Mouse (Mus musculus) forebrain, postnatal 0 days (tissue): Measurements from ENCODE around the gene Gab1. TPM values are rescaled to one million over a fixed set of nuclear protein-coding genes. Genes with fewer than 3 reads are reported as not detected.
"Not testable (repeated sequence)": the region's sequence is repeated elsewhere in the genome, so short reads cannot be mapped to it uniquely, and the experiment has no call there.

Experiments
- ATAC-seq: fragments of 200-750 bp; cut with Nextera tagmentation; 2 replicates; pipeline ENCODE4 v1.8.0; 2017; ENCODE audit warnings: mild to moderate bottlenecking, moderate library complexity
- DNase-seq: peaks from one replicate; pipeline ENCODE4 v3.0.0-alpha.2; 2015
- H3K27ac ChIP-seq: fragments of 300-500 bp; sonication (generic); 2 replicates; pipeline ENCODE4 v1.5.1; 2014; ENCODE audit warnings: low read depth, mild to moderate bottlenecking, antibody characterized with exemption, low read length, moderate library complexity, mixed read lengths
- H3K27me3 ChIP-seq: fragments of 300-500 bp; sonication (generic); 2 replicates; pipeline ENCODE4 v1.6.1; 2014; ENCODE audit warnings: mild to moderate bottlenecking, low read length, mixed read lengths; ENCODE audit not compliant: insufficient read depth
- H3K36me3 ChIP-seq: fragments of 300-500 bp; sonication (generic); 2 replicates; pipeline ENCODE4 v1.6.1; 2014; ENCODE audit warnings: mild to moderate bottlenecking, moderate library complexity; ENCODE audit not compliant: insufficient read depth
- H3K4me1 ChIP-seq: fragments of 300-500 bp; sonication (generic); 2 replicates; pipeline ENCODE4 v1.6.1; 2014; ENCODE audit warnings: antibody characterized with exemption; ENCODE audit not compliant: insufficient read depth
- H3K4me2 ChIP-seq: fragments of 300-500 bp; sonication (generic); 2 replicates; pipeline ENCODE4 v1.6.1; 2014; ENCODE audit warnings: low read depth, mild to moderate bottlenecking, moderate library complexity
- H3K4me3 ChIP-seq: fragments of 300-500 bp; sonication (generic); 2 replicates; pipeline ENCODE4 v1.5.1; 2014; ENCODE audit warnings: low read depth, low read length, mixed read lengths
- H3K9ac ChIP-seq: fragments of 300-500 bp; sonication (generic); 2 replicates; pipeline ENCODE4 v1.6.1; 2014; ENCODE audit warnings: mild to moderate bottlenecking
- H3K9me3 ChIP-seq: fragments of 300-500 bp; sonication (generic); 2 replicates; pipeline ENCODE4 v1.6.1; 2016; ENCODE audit warnings: low read length
- CTCF ChIP-seq: sonication (generic); IDR thresholded peaks from 2 replicates; pipeline ENCODE4 v1.5.1; 2016; ENCODE audit warnings: antibody characterized with exemption, control low read depth, low read depth
- WGBS: fragments of 180-500 bp; shearing (Covaris S2); extraction: QIAGEN DNeasy Blood & Tissue Kit; methylation state at CpG from one replicate; pipeline ENCODE4 v1.1.7; 2014; 5-methylcytosine and 5-hydroxymethylcytosine counted together
- polyA plus RNA-seq: library from polyadenylated mRNA; unstranded; fragments of >200 nt; fragmentation: Nextera tagmentation; extraction: Ambion mirVana; gene quantifications from 2 replicates; pipeline ENCODE4 v1.2.1, GENCODE M21; 2015
- total RNA-seq: library from RNA; depleted of rRNA; stranded (reverse); fragments of >200 nt; gene quantifications from 2 replicates; pipeline ENCODE4 v1.2.3, GENCODE M21; 2014

Gab1 gene
- total and polyA plus RNA-seq, 2 experiments from 2014 or later: 9.8 to 15.7 TPM

- WGBS: 30% methylated on average over 9 of the region's 9 CpGs
- TF ChIP-seq CTCF: peak; percentile 94
- H3K27me3 ChIP-seq: no peaks in the 10 kb centered on the region
- H3K4me3 ChIP-seq: no peak overlapping the region
- DNase-seq: peak; percentile 91
- no peak overlapping the region for H3K4me2 ChIP-seq
- no peaks in the 10 kb centered on the region for H3K9me3 ChIP-seq
- H3K27ac ChIP-seq: no peak overlapping the region
- ATAC-seq: peak; percentile 91
- H3K36me3 ChIP-seq: no peaks in the 10 kb centered on the region
- no peak overlapping the region for H3K9ac ChIP-seq
- H3K4me1 ChIP-seq: no peaks in the 10 kb centered on the region
Observed at GRCm38 (mm10) chr8:80753017-80753715, 127.2 kb downstream of the Gab1 start.

DNA sequence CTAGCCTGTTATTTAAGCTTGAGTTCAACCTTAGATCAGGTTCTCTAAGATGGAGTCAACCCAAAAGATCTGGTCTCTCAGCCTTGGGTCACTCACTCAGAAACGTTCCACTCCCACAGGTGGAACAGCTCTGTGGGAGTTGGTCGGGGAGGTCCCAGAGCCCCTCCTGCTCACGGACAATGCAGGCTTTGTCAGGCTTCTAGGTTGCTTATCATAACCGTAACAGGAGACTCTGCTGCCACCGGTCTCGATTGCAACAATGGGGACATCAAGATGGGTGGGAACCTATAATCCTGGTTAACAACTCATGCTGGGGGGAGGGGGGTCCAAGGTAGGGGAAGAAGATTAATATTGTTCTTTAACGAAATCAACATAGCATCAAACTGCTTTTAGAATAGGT is 127.9 kb downstream of the Gab1 start:
- Histone ChIP-seq H3K9ac (no peak overlapping the region), H3K9me3 (no peaks in the 10 kb centered on the region), H3K27ac (no peak overlapping the region), H3K27me3 (no peaks in the 10 kb centered on the region), H3K4me2 (no peak overlapping the region), H3K4me1 (no peaks in the 10 kb centered on the region), H3K4me3 (no peak overlapping the region), H3K36me3 (no peaks in the 10 kb centered on the region)
- WGBS: 64% methylated on average over 7 of the region's 7 CpGs
- no peak for ATAC-seq
- TF ChIP-seq CTCF: no peak
- DNase-seq: no peak

GRCm38 (mm10) chr8:80749091-80749490 is 131.2 kb downstream of the Gab1 start:
- Histone ChIP-seq H3K27me3 (no peaks in the 10 kb centered on the region), H3K4me1 (no peaks in the 10 kb centered on the region), H3K4me3 (no peak overlapping the region), H3K36me3 (no peaks in the 10 kb centered on the region), H3K9me3 (no peaks in the 10 kb centered on the region), H3K4me2 (no peak overlapping the region), H3K9ac (no peak overlapping the region), H3K27ac (no peak overlapping the region)
- DNase-seq: no peak
- 92% methylated on average over 4 of the region's 4 CpGs for WGBS
- no peak for TF ChIP-seq CTCF
- ATAC-seq: no peak

DNA sequence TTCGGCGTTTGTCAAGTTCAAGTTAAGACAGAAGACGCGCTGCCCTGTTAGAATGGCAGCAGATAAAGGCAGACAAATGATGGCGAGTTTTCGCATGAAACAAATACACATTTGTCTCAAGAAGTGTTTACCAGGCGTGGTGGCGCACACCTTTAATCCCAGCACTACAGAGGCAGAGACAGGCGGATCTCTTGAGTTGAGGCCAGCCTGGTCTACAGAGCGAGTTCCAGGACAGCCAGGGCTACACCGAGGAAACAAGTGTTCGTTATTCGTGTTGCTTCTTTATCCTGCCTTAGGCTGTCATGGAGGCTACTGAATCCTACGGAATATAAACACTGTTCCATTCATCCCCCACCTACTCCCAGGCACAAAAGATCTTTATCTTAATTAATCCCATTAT is 140.4 kb downstream of the Gab1 start:
- H3K27me3 ChIP-seq: no peaks in the 10 kb centered on the region
- 10% methylated on average over 14 of the region's 14 CpGs for WGBS
- no peak for TF ChIP-seq CTCF
- peak overlapping the region; percentile 50 for H3K9ac ChIP-seq
- H3K4me1 ChIP-seq: peaks cover 6% of the 10 kb centered on the region
- 0 out of 2 replicates have a peak, but pooled peaks cover 7% of the 10 kb centered on the region for H3K36me3 ChIP-seq
- peak overlapping the region; percentile 50 for H3K4me2 ChIP-seq
- peak overlapping the region; percentile 80 for H3K27ac ChIP-seq
- H3K4me3 ChIP-seq: peak overlapping the region; percentile 68
- no peaks in the 10 kb centered on the region for H3K9me3 ChIP-seq
- peak; percentile 5 for ATAC-seq
- DNase-seq: no peak

DNA sequence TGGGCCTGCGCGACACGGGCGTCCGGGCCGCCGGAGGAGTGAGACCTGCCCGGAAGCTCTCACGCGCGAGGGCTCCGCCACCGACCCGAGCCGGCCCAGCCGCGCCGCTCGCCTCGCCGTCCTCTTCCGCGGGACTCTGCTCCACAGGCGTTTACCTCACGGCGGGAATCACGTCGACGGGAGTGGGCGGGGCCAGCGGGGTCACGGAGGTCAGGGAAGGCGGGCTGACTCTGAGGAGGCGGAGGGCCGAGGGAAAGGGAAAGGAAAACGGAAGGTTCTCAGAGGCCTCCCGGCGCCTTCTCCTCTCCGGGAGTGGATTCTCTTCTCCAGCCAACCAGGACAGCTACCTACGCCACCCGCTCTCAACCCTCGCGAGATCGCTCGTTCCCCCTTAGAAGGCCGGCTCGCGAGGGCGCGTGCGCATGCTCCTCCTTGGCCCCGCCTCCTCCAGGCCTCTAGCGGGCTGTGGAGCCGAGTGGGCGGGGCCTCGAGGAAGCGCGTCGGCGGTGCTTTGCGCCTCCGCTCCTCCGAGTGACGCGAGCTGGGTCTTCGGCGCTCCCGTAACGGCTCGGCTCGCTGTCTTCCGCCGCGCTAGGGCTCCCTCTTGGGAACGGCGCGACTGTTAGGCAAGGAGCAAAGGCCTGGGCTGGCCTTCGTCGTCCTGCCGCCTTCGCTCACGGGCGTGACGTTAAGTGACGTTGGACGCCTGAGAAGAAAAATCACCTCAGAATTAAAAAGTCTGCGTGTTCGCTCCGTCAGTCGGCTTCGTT is 141.0 kb downstream of the Gab1 start, which contains the start of gene Smarca5:
Gene Smarca5 (minus strand): TSS at position 343 of the 770 bp plus-strand sequence.
- ATAC-seq: peak; percentile 97
- peak within 1 kb of the TSS; percentile 91 for H3K27ac ChIP-seq
- peak; percentile 95 for DNase-seq
- peak within 1 kb of the TSS; percentile 68 for H3K4me3 ChIP-seq
- H3K4me1 ChIP-seq, H3K36me3 ChIP-seq, H3K9me3 ChIP-seq, H3K27me3 ChIP-seq: not testable (repeated sequence)
- H3K4me2 ChIP-seq: peak within 1 kb of the TSS; percentile 78
- 2% methylated on average over 66 of the region's 91 CpGs for WGBS
- TF ChIP-seq CTCF: peak; percentile 41
- peak within 1 kb of the TSS; percentile 71 for H3K9ac ChIP-seq

DNA sequence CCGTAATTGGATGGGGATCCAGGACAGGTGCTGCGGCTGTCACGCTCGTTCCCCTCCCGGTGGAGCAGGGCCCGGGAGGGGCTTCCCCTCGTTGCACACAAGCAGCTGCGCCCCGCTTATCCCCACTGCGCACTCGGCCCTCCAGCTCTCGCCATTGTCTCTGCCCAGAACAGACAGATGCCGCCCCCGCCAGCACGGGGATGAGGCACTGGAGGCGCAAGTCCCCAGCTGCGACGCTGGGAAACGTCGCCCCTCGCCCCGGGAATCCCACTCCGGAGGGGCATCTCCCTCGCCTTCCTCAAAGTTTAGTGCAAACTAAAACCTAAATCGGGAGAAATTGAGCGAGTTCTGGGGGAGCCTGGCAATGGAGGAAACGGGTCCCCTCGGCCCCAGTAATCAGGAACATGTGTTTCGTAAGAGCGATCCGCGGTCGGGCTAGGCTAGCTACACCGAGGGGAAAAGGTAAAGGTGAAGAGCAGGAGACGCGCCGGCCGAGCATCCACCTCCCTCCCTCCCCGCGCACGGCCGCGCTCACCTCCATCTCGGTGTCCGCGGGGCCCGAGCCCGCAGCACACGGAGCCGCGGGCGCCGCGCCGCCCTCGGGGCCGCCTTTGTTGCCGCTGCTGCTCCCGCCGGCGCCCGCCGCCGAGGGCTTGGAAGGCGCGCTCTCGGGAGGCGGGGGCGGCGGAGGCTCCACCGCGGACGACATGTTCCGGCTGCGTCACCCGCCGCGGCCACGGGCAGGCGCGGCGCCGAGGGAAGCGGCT is 141.7 kb downstream of the Gab1 start:
- DNase-seq (peak; percentile 64), ATAC-seq (peak; percentile 42)
- WGBS: under 1% methylated on average over 75 of the region's 84 CpGs
- no peaks in the 10 kb centered on the region for H3K9me3 ChIP-seq
- peak overlapping the region; percentile 71 for H3K9ac ChIP-seq
- H3K4me1 ChIP-seq: peaks cover 6% of the 10 kb centered on the region
- H3K36me3 ChIP-seq: 0 out of 2 replicates have a peak, but pooled peaks cover 11% of the 10 kb centered on the region
- peak overlapping the region; percentile 68 for H3K4me3 ChIP-seq
- H3K27ac ChIP-seq: peak overlapping the region; percentile 91
- H3K27me3 ChIP-seq: no peaks in the 10 kb centered on the region
- peak overlapping the region; percentile 78 for H3K4me2 ChIP-seq
- peak; percentile 29; the same call in 1 of the 2 replicates for TF ChIP-seq CTCF

DNA sequence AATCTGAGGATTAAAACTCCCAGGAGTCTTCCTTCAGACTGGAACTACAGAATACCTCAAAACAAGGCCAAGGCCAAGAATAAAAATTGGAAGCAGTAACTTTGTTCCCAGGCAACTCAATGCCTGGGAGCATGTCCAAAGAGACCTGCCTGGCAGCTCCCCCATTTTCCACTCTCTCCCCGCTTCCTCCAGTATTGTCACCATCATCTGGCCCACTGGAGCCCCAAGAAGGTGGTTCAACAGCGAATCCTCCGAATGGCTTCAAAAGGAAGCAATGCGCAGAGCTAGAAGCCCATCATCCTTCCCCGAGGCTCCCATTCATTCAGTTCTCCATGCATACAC is 142.3 kb downstream of the Gab1 start:
- 0 out of 2 replicates have a peak, but pooled peaks cover 13% of the 10 kb centered on the region for H3K36me3 ChIP-seq
- no peak for ATAC-seq
- peak overlapping the region; percentile 91 for H3K27ac ChIP-seq
- H3K4me3 ChIP-seq: peak overlapping the region; percentile 68
- no peak for DNase-seq
- H3K4me2 ChIP-seq: peak overlapping the region; percentile 78
- no peaks in the 10 kb centered on the region for H3K27me3 ChIP-seq
- no peak for TF ChIP-seq CTCF
- H3K9ac ChIP-seq: peak overlapping the region; percentile 71
- WGBS: 1% methylated on average over 5 of the region's 5 CpGs
- peaks cover 6% of the 10 kb centered on the region for H3K4me1 ChIP-seq
- no peaks in the 10 kb centered on the region for H3K9me3 ChIP-seq
